Mouse (Mus musculus): ENCODE measurements at regions not wholly inside any gene's neighbourhood (a gene's known extent, or its start where the extent isn't known, plus 50 kb on each side); places are given as distances from the start of the nearest gene placed in this dataset.
"Not testable (repeated sequence)": the region's sequence is repeated elsewhere in the genome, so short reads cannot be mapped to it uniquely, and the experiment has no call there.

DNA sequence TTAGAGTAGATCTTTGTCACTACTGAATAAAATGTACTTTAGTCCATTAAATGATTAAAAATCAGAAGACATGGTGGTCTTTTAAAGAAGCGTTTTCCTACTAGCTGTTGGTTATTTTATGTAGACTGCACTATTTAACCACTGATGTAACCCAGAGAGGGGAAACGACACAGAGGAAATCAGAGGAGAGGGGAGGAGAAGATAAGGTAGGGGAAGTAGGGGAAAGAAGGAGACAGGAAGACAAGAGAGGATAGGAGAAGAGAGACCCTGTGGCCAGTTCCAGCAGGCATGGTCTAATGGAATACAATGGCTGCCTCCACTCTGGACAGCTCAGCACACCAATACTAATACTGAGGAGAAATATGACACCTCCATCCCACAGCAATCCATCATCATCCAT lies 208.6 kb upstream of the Btg1 start:
- DNase-seq (ENCODE audit: low spot score in 2 of 2): no peak

DNA sequence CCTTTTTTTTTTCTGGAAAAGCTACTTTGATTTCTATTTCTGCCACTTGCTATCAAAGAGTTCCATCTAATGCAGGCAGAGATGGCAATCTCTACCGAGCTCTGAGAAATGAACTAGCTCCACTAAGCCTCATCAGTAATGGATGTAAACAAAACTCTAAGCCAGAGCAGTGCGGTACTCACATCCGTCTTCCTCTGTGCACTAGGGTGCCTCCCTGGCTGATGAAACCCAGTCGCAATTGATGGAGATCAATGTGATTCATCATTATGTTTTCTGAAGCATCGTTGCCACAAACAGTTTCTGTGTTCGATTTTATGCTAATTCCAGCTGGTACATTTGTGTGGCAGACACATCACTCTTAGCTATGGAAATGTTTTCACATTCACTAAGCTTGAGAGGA lies 206.8 kb upstream of the Btg1 start:
- no peak for DNase-seq (ENCODE audit: low spot score in 2 of 2)

DNA sequence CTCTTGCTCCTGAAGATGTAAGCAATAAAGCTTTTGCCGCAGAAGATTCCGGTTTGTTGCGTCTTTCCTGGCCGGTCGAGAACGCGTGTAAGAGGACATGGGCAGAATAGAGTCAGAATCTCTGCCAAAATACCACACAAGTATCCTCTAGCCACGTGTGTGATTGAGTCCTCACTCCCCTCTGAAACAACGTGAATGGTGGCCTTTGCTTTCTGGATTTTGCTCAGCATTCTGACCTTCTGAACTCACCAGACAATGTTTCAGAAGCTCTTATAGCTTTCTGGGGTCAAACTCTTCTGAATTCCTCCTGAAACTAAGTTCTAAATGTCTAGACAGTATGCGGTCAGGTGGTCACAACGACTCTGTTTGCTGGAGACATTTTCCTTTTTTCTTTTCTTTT lies 202.0 kb upstream of the Btg1 start:
- no peak for DNase-seq (ENCODE audit: low spot score in 2 of 2)

DNA sequence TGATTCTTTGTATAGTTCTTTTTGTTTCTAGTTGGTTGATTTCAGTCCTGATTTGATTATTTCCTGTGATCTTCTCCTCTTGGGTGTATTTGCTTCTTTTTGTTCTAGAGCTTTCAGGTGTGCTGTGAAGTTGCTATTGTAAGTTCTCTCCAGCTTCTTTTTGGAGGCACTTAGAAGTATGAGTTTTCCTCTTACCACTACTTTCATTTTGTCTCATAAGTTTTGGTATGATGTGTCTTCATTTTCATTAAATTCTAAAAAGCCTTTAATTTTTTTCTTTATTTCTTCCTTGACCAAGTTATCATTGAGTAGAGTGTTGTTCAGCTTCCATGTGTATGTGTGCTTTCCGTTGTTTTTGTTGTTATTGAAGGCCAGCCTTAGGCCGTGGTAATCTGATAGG lies 195.3 kb upstream of the Btg1 start:
- DNase-seq (ENCODE audit: low spot score in 2 of 2): not testable (repeated sequence)

DNA sequence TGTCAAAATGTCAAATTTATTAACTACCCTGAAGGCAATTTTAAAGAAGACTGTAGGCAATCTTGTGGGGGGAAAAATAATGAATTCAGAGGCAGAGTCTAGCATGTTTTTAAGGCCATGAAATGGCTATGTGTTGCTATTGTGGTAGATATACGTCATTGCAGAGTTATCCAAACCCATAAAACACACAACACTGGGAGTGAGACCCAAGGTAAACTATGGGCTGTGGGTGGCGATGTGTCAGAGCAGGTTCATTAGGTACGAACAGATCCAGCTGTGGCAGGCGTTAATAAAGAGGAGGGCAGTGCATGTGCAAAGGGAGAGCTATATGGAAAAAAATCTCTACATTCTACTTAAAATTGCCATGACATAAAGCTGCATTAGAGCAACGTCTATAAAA lies 189.4 kb upstream of the Btg1 start:
- no peak for DNase-seq (ENCODE audit: low spot score in 2 of 2)

DNA sequence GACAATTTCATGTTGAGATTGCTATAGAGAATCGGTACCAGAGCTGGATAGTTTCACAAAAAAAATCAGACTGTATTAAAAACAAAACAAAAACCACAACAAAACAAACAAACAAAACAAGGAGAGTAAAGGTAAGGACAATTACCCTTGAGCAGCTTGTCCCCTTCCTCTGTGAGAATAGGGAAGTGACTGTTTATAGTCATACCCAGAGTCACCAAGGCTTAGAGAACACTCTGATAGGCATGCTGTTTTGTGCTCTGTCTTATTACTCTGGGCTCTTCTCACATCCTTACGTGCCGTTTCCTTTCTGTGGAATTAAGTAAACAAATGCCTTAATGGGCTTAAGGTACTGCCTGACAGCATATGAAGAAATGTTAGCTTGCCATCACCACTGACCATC lies 186.7 kb upstream of the Btg1 start:
- DNase-seq (ENCODE audit: low spot score in 2 of 2): no peak

DNA sequence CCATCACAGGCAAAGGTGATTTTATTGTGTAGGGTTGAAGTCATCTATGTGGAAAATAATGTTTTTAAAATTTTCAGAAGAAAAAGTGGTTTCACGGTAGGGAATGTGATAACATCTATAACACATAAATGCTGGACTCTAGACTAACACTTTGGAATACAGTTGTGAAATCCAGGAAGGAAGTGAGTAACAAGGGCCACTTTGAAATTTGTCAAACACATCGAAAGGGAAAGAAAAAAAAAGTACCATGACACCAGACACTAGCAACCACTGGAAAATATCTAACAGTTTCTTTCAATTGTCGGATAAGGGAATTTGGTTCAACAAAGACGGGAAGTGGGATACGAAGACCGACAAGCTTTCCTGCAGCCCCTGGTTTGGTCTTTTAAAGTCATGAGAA lies 181.7 kb upstream of the Btg1 start:
- DNase-seq (ENCODE audit: low spot score in 2 of 2): no peak

DNA sequence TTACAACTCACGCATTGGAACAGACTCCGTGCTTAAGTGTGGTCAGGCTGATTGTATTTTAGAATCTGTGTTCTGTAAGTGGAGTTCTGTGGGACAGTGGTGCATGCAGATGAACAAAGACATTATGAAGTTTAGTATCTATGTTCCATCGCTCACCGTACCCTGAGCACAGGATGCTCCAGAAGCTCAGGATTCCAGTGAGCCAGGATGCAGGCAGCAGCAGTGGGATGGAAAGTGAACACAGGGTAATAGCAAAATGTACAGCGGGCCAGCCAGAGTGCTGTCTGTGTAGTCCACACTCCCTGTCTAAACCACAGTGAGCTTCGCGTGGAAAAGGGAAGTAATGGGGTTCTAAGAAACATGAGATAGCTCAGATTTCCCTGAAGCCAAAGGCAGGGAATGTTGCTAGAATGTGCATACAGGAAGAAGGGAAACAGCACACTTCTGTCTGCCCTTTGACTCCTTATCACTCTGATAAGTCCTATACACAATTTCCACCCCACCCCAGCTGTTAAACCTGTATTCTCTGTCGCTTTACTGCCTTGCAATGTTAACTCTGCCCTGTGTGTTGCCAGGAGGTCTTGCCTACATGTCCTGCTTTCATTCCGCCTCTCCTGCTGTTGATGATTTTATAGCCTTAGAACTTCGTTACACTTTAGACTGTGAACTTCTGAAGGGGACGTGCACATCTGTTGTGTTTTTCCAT lies 178.3 kb upstream of the Btg1 start:
- no peak for DNase-seq (ENCODE audit: low spot score in 2 of 2)

DNA sequence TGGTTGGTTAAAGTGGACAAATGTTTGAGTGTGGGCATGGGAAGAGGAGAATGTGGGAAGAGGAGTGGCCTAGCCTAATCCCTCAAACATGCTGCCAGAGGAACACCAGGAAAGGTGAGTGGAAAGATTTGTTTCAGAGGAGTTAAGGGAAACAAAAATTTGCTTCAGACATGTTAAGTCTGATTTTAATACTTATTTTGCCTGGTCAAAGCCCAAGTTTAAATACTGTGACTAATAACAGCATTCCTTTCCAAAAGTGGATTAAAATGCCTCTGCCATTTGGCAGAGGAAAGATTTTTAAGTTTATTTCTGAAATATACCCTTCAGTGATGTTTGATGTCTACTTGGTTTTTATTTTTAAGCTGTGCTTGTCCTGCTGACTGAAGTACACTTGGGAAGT lies 174.6 kb upstream of the Btg1 start:
- no peak for DNase-seq (ENCODE audit: low spot score in 2 of 2)

DNA sequence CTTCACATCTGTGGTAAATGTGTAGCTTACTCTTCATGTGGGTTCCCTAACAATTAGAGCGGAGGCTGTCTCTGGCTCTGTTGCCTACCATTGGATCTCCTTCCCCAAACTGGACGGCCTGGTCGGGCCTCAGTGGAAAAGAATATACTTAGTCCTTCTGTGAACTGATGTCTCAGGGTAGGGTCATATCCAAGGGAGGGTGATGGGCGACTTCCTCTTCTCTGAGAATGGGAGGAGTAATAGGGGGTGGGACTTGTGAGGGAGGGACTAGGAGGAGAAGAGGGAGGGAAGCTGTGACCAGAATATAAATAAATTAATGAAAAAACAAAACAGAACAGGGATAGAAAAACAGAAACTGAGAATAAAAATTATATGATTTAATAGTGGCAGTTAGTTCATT lies 166.5 kb upstream of the Btg1 start:
- DNase-seq (ENCODE audit: low spot score in 2 of 2): no peak

DNA sequence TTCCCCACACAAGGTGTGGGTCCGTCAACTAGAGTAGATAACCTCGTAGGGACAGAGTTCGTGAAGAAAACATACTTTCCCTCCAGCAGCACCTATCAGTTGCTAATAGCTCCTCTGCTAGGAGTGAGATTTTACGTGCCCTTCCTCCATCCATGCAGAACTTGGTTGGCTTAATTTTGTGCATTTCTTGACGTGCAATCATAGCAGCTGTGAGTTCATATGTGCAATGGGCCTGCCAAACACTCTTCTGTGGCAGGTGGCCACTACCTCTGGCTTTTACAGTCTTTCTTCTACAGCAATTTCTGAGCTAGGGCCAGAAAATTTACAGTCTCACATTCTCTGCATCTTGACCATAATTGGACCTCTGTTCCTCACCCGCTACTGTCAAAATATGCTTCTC lies 161.9 kb upstream of the Btg1 start:
- no peak for DNase-seq (ENCODE audit: low spot score in 2 of 2)

DNA sequence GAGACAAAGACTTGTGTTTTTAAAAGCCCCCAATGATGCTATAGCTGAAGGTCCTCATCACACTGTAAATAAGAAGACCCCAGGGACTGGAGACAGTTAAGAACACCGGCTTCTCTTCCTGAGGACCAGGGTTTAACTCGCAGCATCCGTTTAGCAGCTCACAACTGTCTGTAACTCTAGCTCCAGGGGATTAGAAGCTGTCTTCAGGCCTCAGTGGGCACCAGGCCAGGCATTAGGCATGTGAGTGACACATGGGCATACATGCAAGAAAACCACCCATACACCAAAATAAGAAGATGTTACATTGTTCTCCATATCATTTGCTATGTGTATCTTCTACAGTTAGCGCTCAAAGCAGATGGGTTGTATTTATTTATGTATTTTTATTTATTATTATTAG lies 158.3 kb upstream of the Btg1 start:
- no peak for DNase-seq (ENCODE audit: low spot score in 2 of 2)

DNA sequence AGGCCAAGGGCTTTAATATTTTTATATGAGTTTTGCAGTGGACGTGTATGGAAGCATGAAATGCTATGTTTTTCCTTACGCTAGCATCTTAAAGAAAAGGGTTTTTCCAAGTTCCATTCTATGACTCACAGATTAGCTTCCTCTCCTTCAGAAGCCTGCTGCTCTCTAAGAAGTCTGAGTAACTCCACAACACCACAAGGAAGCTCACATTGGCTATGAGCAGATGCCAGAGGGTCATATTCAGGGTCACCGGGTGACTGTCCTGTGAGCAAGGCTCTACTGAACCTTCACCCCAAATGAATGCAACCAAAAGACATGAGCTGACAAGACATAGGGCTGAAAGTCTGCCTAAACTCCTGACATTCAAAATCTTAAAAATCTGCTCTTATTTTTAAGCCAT lies 157.6 kb upstream of the Btg1 start:
- DNase-seq (ENCODE audit: low spot score in 2 of 2): no peak

DNA sequence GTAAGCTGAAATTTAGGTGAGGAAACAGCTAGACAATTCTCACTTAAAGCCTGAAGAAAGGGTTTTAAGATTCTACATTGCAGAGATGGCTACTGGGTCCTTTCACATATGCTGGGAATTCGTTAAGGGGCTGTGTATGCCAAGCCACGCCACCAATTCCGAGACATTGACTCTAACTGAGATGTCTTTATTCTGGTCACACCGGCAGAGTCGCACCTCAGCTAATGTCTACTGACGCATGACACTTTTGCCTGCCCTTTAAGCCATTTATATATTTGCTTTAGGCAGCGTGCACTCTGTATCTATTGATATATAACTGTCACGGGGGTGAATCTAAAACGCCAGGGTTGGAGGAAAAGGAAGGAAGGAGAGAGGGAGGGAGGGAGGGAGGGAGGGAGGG lies 156.7 kb upstream of the Btg1 start:
- DNase-seq (ENCODE audit: low spot score in 2 of 2): no peak

DNA sequence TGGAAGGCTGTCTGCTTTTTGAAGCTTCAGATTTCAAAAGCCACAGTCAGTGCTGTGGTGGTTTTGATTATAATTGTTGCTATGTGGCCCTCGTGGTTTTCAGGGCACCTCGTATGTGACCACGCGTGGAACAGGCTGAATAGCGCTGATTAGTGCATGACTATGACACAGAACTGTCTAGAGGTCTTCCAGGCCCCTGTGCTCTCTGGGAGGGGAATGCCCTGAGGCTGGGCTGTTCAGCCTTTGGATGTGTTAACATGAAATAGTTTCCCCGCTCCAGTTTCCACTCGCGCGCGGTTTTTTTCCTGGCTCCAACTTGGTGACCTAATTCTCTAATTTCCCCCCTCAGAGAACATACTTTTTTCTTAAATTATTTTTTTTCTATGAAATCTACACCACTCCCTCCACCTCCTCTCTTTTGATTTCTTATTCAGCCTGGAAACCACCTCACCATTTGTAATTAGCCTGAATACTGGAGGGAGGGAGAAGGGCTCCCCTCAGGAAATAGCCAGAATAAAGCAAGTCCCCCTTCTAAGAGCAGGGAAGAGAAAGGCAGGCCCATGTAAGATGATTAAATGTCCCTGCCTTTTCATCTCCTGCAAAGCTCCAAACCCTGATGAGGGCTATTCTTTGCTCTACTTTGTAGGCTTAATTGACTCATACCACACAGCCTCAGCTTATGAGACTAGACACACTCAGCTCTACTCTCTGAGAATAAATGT lies 156.0 kb upstream of the Btg1 start:
- no peak for DNase-seq (ENCODE audit: low spot score in 2 of 2)

DNA sequence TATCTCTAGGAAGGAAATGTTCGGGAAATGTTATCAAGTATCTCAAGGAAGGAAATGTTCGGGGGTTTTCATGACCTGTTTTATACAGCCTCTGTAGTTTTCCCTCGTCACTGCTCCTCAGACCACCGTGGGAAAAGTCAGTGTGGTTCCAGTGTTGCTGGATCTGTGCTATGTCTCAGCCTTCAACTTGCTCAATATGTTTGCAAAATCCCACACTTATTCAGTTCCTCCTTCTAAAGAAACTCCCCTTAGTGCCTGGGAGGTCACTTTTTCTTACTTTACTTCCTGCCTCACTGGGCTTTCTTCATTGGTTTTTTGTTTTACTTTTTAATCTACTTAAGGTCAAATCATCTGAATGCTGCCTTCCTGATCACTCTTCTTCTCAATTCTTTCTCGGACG lies 150.8 kb upstream of the Btg1 start:
- no peak for DNase-seq (ENCODE audit: low spot score in 2 of 2)

DNA sequence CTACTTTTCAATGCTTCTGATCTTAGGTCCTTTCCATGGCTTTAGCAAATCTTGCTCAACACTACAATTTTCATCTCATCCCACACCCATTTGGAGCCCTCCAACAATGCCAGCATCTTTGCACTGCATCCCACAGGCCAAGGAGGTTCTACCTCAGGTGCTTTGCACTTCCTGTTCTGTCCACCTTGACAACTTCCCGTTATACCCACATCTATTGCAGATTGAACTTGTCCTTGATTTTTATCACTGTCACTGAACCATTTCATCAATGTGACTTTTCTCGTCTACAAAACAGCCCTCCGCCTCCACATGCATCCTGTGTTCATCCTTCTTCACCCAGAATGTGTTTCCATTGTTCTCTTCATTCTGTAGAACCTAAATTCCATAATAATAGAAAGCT lies 150.0 kb upstream of the Btg1 start:
- no peak for DNase-seq (ENCODE audit: low spot score in 2 of 2)

DNA sequence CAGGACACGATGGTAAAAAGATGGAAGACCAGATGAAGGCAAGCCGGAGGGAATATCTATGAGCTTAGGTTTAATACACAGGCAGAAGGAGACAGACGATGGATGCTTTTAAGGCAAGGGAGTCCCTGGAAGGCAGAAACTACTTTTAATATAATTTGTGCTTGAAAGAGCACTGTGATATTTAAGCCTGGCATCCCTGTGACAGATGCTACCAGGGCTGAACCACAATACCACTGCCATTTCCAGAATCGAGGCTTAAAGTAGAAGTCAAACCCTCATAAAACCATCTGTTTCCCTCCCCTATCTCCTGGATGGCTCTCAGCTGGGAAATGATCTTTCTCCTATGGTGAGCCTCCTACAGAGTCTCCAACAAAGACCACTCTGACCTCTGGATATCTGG lies 149.1 kb upstream of the Btg1 start:
- no peak for DNase-seq (ENCODE audit: low spot score in 2 of 2)

DNA sequence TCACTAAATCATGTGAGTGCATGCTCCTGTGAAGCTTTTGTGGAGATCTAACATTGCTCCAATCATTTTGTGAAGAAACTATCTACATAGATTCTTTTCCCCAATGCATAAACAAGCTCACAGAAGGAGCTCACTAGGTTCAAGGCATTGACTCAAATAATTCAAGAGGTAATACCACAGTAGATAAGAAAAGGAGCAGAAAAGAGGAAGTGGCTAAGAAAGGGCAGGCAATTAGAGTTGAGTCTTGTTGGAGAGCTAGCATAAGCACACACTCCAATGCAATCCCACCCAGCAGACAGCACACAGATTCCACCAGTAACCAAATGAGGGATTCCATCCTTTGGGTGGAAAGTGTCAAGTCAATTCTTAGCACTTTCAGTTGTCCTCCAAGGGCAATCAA lies 145.3 kb upstream of the Btg1 start:
- no peak for DNase-seq (ENCODE audit: low spot score in 2 of 2)

DNA sequence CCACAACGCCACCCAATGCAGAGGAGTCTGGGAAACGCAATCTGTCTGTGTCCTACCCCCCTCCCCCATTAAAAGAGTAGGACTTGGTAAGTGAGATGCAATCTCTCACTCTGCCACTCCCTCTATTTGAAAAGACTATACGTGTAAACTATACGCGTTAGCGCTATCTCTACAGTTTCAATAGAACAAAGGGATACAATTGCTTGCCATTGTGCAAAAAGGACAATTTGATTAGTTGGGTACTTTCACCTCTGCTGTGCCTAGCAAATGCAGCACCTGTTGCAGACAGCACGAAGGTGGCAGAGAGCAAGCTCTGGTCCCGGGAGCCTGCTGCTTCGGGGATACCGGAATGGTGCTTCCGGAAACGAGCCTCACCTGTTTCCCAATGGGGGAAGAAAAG lies 137.5 kb upstream of the Btg1 start:
- no peak for DNase-seq (ENCODE audit: low spot score in 2 of 2)

DNA sequence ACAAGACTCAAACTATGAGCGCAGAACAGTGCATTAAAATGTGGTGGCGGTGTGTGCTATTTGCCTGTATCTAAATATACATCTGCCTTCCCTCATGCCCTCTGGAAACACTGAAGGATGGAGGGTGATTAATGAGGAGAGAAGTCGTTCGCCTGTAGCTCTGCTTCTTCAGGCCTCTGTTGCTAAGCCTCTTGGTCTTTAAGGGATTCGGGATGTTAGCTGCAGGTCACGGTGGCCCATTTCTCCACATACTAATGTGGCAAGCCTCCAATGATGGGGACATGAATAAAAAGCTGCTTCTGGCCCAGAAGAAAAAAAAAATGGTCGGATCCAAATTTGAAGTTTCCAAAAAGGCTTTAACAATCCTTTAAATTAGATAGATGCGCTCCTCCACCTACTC lies 137.0 kb upstream of the Btg1 start:
- peak in 1 of 2 experiments; percentile 20 for DNase-seq (ENCODE audit: low spot score in 2 of 2)

DNA sequence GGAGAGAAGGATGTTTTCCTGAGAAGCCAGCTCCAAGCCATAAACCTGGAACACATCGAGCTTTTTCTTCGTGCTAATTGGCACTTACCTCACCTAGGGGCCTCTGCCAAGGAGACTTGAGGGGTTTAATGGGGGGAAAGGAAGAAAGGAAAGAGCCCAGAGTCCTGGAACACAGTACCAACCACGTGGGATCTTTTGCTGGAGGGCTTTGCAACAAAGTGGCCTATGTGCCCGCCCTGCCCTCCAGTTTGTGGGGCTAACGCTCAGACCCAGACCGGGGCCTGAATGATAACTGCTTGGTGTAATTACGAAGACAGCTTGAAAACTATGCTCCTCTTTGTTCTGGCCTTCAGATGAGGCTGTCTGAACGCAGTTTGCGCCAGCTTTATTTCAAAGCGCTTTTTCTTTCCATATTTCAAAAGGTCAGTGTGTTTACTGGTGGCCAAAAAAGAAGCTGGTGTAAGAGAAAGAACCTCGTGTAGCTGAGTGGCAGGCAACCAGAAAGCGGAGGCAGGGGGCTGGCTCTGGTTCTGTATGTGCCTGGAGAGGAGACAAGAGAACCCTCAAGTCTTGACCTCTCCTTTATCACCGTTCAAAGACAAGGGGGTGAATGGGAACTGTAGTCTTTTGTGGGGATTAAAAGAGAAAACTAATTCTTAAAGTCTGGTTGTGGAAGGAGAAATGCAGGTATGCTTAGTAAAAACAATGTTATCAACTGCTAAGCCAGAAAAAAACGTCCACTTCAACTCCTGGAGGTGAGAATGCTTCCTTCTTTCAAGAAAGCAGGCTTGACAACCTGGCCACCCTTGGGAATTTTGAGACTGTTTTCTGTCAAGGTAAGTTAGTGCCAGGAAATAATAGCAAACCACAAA lies 136.1 kb upstream of the Btg1 start:
- peak; percentile 61 to 67 for DNase-seq (ENCODE audit: low spot score in 2 of 2)

DNA sequence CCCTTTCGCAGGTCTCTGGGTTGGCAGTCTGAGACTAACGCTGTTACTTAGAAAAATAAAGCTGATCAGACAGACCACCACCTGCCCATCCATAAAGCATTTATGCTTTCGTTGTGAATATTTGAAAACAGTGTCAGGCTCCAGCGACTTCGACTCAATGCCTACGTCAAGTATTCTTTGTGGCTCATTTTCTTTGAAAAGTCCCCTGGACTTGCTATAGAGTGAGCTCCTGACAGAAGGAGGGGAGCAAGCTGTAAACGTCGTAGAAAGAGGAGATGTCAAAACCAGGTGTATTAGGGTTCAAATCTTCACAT lies 135.5 kb upstream of the Btg1 start:
- no peak for DNase-seq (ENCODE audit: low spot score in 2 of 2)

Measured in layer of hippocampus, postnatal 10 days (tissue).